Mouse (Mus musculus) heart, embryonic 13.5 days (tissue): ENCODE results near the gene Ptrh1. TPM values are rescaled to one million over a fixed set of nuclear protein-coding genes. Genes with fewer than 3 reads are reported as not detected.

Source experiments
- ATAC-seq: fragments of 200-750 bp; cut with Nextera tagmentation; 2 replicates; pipeline ENCODE4 v1.8.0; 2017; ENCODE audit warnings: moderate TSS enrichment; ENCODE audit not compliant: insufficient number of reproducible peaks, low FRiP score, low TSS enrichment; ENCODE audit errors: extremely low read depth
- H3K27ac ChIP-seq: fragments of 300-500 bp; sonication (generic); replicated peaks from 2 replicates; pipeline ENCODE4 v1.5.1; 2015; ENCODE audit warnings: moderate library complexity, mild to moderate bottlenecking, inconsistent platforms
- H3K27me3 ChIP-seq: fragments of 300-500 bp; sonication (generic); replicated peaks from 2 replicates; pipeline ENCODE4 v1.6.1; 2015; ENCODE audit warnings: mild to moderate bottlenecking, inconsistent platforms
- H3K36me3 ChIP-seq: fragments of 300-500 bp; sonication (generic); 2 replicates; pipeline ENCODE4 v1.6.1; 2015; ENCODE audit warnings: mild to moderate bottlenecking, inconsistent platforms
- H3K4me1 ChIP-seq: fragments of 300-500 bp; sonication (generic); 2 replicates; pipeline ENCODE4 v1.6.1; 2015; ENCODE audit warnings: inconsistent platforms
- H3K4me2 ChIP-seq: fragments of 300-500 bp; sonication (generic); 2 replicates; pipeline ENCODE4 v1.6.1; 2015; ENCODE audit warnings: inconsistent platforms, mild to moderate bottlenecking, moderate library complexity
- H3K4me3 ChIP-seq: fragments of 300-500 bp; sonication (generic); 2 replicates; pipeline ENCODE4 v1.5.1; 2015; ENCODE audit warnings: moderate library complexity, mild to moderate bottlenecking, inconsistent platforms
- H3K9ac ChIP-seq: fragments of 300-500 bp; sonication (generic); 2 replicates; pipeline ENCODE4 v1.6.1; 2015; ENCODE audit warnings: inconsistent platforms, mild to moderate bottlenecking, moderate library complexity
- H3K9me3 ChIP-seq: fragments of 300-500 bp; sonication (generic); 2 replicates; pipeline ENCODE4 v1.6.1; 2016; ENCODE audit warnings: inconsistent platforms
- WGBS: fragments of 180-500 bp; shearing (Covaris S2); methylation state at CpG from one replicate; pipeline ENCODE4 v1.1.7; 2015; ENCODE audit warnings: mixed read lengths; 5-methylcytosine and 5-hydroxymethylcytosine counted together
- polyA plus RNA-seq: library from polyadenylated mRNA; unstranded; fragments of >200 nt; fragmentation: Nextera tagmentation; extraction: Ambion mirVana; gene quantifications from 2 replicates; pipeline ENCODE4 v1.2.1, GENCODE M21; 2015

The Ptrh1 gene
- polyA plus RNA-seq, 1 experiment from 2014 or later = 3.9 TPM

DNA sequence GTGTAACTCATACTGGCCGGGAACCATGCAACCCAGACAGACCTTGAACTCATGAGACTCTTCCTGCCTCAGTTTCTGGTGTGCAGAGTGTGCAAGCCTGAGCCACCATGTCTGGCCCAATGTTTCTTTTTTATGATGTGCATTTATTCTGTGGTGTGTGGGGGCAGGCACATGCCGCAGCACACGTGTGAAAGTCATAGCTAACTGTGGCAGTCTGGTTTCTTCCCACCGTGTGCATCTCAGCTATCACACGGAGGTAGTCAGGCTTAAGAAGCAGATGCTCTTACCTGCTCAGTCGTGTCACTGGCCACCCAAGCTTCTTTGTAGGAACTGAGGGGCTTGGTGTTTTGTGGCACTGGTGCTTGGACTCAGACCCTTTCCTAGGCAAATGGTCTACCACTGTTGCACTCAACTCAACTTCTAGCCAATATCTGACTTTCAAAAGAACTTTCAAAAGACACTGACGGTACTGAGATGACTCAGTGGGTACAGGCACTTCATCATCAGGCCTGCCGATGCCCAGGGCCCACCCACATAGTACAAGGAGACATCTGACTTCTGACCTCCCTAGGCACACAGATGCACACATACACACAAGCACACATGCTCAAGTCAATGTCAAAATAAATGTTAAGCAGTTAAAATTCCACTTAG lies 2.8 kb upstream of the Ptrh1 start:
- Histone ChIP-seq H3K36me3 (no peaks in the 10 kb centered on the region), H3K27me3 (peaks cover 13% of the 10 kb centered on the region), H3K9ac (no peak overlapping the region), H3K4me3 (no peak overlapping the region), H3K4me1 (peaks cover 16% of the 10 kb centered on the region), H3K27ac (no peak overlapping the region), H3K4me2 (no peak overlapping the region), H3K9me3 (no peaks in the 10 kb centered on the region)
- 72% methylated on average over 8 of the region's 8 CpGs for WGBS
- ATAC-seq = no peak

GRCm38 (mm10) chr2:32776192-32776591 lies 606 bp downstream of the Ptrh1 start:
- 20% methylated on average over 22 of the region's 22 CpGs for WGBS
- H3K36me3 ChIP-seq = no peaks in the 10 kb centered on the region
- H3K27ac ChIP-seq = no peak overlapping the region
- H3K27me3 ChIP-seq = peaks cover 18% of the 10 kb centered on the region
- peak overlapping the region; percentile 76 for H3K9ac ChIP-seq
- no peak for ATAC-seq
- no peaks in the 10 kb centered on the region for H3K9me3 ChIP-seq
- peak overlapping the region; percentile 89 for H3K4me2 ChIP-seq
- H3K4me1 ChIP-seq = peaks cover 16% of the 10 kb centered on the region
- H3K4me3 ChIP-seq = peak overlapping the region; percentile 69

GRCm38 (mm10) chr2:32778081-32778480 lies 2.5 kb downstream of the Ptrh1 start:
- Histone ChIP-seq H3K4me1 (peaks cover 11% of the 10 kb centered on the region), H3K36me3 (no peaks in the 10 kb centered on the region), H3K9me3 (no peaks in the 10 kb centered on the region), H3K4me3 (no peak overlapping the region), H3K27me3 (peaks cover 18% of the 10 kb centered on the region), H3K9ac (no peak overlapping the region), H3K4me2 (no peak overlapping the region), H3K27ac (no peak overlapping the region)
- ATAC-seq = no peak
- 85% methylated on average over 6 of the region's 6 CpGs for WGBS

- H3K27ac ChIP-seq = no peak overlapping the region
- no peak for ATAC-seq
- H3K36me3 ChIP-seq = no peaks in the 10 kb centered on the region
- no peaks in the 10 kb centered on the region for H3K9me3 ChIP-seq
- H3K9ac ChIP-seq = no peak overlapping the region
- no peak overlapping the region for H3K4me3 ChIP-seq
- H3K27me3 ChIP-seq = peaks cover 18% of the 10 kb centered on the region
- no peak overlapping the region for H3K4me2 ChIP-seq
- H3K4me1 ChIP-seq = peaks cover 16% of the 10 kb centered on the region
- 11% methylated on average over 8 of the region's 8 CpGs for WGBS
Observed at GRCm38 (mm10) chr2:32779131-32779530, 3.5 kb downstream of the Ptrh1 start.

- Histone ChIP-seq H3K27me3 (peaks cover 18% of the 10 kb centered on the region), H3K4me1 (peaks cover 20% of the 10 kb centered on the region), H3K4me2 (no peak overlapping the region), H3K4me3 (no peak overlapping the region), H3K36me3 (no peaks in the 10 kb centered on the region), H3K27ac (no peak overlapping the region), H3K9me3 (no peaks in the 10 kb centered on the region), H3K9ac (no peak overlapping the region)
- 83% methylated on average over 6 of the region's 6 CpGs for WGBS
- no peak for ATAC-seq
Observed at GRCm38 (mm10) chr2:32779714-32780113, 4.1 kb downstream of the Ptrh1 start.

DNA sequence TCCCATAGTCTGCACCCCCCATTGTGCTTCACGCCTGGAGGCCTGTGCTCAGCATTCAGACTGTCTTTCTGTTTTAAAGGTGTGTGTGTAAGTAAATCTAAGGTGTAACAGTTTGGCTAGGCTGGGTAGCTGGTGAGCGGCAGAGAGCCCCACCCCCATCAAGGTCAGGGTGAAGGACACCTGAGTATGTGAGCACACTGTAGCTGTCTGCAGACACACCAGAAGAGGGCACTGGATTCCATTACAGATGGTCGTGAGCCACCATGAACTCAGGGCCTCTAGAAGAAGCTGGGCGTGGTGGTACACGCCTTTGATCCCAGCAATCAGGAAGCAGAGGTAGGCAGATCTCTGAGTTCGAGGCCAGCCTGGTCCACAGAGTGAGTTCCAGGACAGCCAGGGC lies 6.1 kb downstream of the Ptrh1 start:
- Histone ChIP-seq H3K4me3 (no peak overlapping the region), H3K4me2 (no peak overlapping the region), H3K9me3 (no peaks in the 10 kb centered on the region), H3K36me3 (no peaks in the 10 kb centered on the region), H3K9ac (no peak overlapping the region), H3K27me3 (peaks cover 13% of the 10 kb centered on the region), H3K27ac (no peak overlapping the region), H3K4me1 (peaks cover 9% of the 10 kb centered on the region)
- WGBS = 68% methylated on average over 6 of the region's 6 CpGs
- no peak for ATAC-seq

DNA sequence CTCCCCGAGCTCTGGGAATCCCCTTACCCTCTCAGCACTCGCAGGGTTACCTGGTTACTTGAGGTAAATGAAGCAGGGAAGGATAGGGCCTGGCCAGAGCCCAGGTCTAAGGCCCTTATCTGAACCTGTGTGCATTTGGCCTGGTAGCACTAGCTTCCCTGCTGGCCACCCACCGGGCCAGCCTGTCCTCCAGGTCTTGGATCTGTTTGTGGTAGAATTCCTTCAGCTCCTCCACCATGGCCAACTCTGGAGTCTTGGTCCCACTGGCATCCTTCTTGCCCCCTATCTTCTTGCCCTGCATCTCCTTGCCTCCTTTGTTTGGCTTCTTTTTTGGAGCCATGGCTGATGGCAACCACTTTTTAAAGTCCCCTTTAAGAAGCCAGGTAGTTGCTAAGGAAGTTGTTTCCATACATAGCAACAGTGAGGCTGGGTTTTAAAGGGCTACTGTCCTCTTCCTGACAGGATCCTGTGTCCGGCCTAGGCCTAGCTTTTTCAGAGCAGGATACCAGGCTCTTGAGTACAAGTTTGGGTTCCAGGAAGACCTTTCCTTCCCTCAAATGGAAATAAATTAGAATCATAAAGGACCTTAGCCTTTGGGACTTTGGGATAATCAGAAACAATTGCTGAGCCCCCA lies 8.6 kb downstream of the Ptrh1 start, which contains the start of gene Cfap157:
Gene Cfap157, minus strand, starts transcription at position 381 of the 634 bp plus-strand sequence.
- Histone ChIP-seq H3K4me2 (peak within 1 kb of the TSS; percentile 46), H3K4me3 (no peak within 1 kb of the TSS), H3K9ac (peak within 1 kb of the TSS; percentile 67; the same call in 1 of the 2 replicates), H3K36me3 (peaks cover 1% of the 10 kb centered on the region; the same call in 1 of the 2 replicates), H3K4me1 (peaks cover 9% of the 10 kb centered on the region), H3K9me3 (no peaks in the 10 kb centered on the region), H3K27ac (no peak within 1 kb of the TSS), H3K27me3 (0 out of 2 replicates have a peak, but pooled peaks cover 3% of the 10 kb centered on the region)
- WGBS = 44% methylated on average over 4 of the region's 4 CpGs
- ATAC-seq = no peak

GRCm38 (mm10) chr2:32787176-32787575 lies 11.6 kb downstream of the Ptrh1 start:
- no peaks in the 10 kb centered on the region for H3K27me3 ChIP-seq
- ATAC-seq = no peak
- no peaks in the 10 kb centered on the region for H3K9me3 ChIP-seq
- no peak overlapping the region for H3K4me2 ChIP-seq
- WGBS = 52% methylated on average over 6 of the region's 6 CpGs
- peaks cover 17% of the 10 kb centered on the region; the same call in 1 of the 2 replicates for H3K36me3 ChIP-seq
- no peak overlapping the region for H3K9ac ChIP-seq
- H3K27ac ChIP-seq = no peak overlapping the region
- no peak overlapping the region for H3K4me3 ChIP-seq
- H3K4me1 ChIP-seq = peaks cover 24% of the 10 kb centered on the region

DNA sequence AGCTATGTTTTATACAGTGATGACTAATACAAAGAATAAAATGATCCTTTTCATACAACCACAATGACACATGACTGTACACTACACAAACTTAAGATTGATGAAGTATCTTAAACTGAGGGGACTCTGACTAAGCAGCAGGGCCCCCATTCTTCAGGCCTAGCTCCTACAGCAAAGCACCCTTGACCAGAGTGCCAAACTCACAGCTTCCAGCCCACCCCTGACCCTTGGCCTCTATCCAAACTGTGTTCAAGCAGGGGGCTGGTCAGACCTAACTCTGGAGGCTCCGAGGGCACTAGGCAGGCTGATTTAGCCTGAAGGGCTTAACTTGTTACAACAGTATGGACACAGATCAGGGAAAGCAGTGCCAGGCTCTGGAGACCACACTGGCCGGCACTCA lies 13.0 kb downstream of the Ptrh1 start:
- Histone ChIP-seq H3K4me2 (no peak overlapping the region), H3K36me3 (peaks cover 30% of the 10 kb centered on the region), H3K9me3 (no peaks in the 10 kb centered on the region), H3K27ac (no peak overlapping the region), H3K27me3 (no peaks in the 10 kb centered on the region), H3K4me3 (no peak overlapping the region), H3K9ac (peak overlapping the region; percentile 34; the same call in 1 of the 2 replicates), H3K4me1 (peaks cover 24% of the 10 kb centered on the region)
- no peak for ATAC-seq
- WGBS = 36% methylated on average over 2 of the region's 2 CpGs

- WGBS = 42% methylated on average over 6 of the region's 6 CpGs
- no peak overlapping the region for H3K9ac ChIP-seq
- ATAC-seq = no peak
Observed at GRCm38 (mm10) chr2:32791297-32791696, 15.7 kb downstream of the Ptrh1 start.

DNA sequence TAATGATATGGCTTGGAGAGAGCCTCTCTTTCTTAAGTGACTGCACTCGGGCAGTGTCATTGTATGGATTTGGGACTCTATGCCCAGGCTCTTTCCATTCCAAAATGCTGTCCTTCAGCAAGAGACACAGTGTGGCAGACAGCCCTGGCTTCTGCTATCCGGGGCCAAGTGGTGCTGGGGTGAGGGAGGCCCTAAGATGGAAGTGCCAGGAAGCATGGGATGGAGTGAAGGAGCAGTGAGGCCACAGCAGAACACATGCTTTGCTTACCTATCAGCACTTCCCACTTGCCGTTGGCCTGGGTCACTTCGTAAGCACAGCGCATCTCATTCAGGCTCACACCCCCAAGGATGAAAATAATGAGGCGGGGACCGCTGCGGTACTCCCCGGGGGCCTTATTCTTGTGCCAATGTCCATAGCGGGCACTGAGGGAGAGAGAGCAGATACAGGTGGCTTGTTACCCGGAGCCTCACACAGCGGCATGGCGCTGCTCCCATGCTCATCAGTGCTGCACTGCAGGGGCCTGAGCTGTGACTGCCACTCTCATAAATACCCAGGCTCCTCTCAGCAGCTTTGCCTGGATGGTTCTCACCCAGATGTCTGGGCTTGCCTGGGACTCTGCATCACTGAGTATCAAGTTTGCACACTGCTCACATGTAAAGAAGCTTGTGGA lies 20.3 kb downstream of the Ptrh1 start:
- Histone ChIP-seq H3K4me2 (no peak overlapping the region), H3K4me3 (no peak overlapping the region), H3K27ac (no peak overlapping the region), H3K9ac (no peak overlapping the region), H3K4me1 (peaks cover 31% of the 10 kb centered on the region), H3K9me3 (no peaks in the 10 kb centered on the region), H3K27me3 (no peaks in the 10 kb centered on the region), H3K36me3 (peaks cover 88% of the 10 kb centered on the region)
- WGBS = 84% methylated on average over 13 of the region's 13 CpGs
- ATAC-seq = no peak

More at GRCm38 (mm10) chr2:32791297-32791696, 15.7 kb downstream of the Ptrh1 start:
- H3K27me3 ChIP-seq = no peaks in the 10 kb centered on the region
- no peak overlapping the region for H3K4me3 ChIP-seq
- H3K9me3 ChIP-seq = no peaks in the 10 kb centered on the region
- H3K27ac ChIP-seq = 0 out of 2 replicates have a peak overlapping the region, but pooled peaks have one; percentile 12
- peaks cover 15% of the 10 kb centered on the region for H3K4me1 ChIP-seq
- H3K4me2 ChIP-seq = no peak overlapping the region
- H3K36me3 ChIP-seq = peaks cover 57% of the 10 kb centered on the region
